Mouse (Mus musculus) limb, embryonic 15.5 days (tissue): ENCODE measurements around the gene En1. TPM values are rescaled to one million over a fixed set of nuclear protein-coding genes. Genes with fewer than 3 reads are reported as not detected.

Source experiments
- ATAC-seq: fragments of 200-750 bp; cut with Nextera tagmentation; 2 replicates; pipeline ENCODE4 v1.8.0; 2017; ENCODE audit warnings: low read depth, moderate TSS enrichment; ENCODE audit not compliant: insufficient number of reproducible peaks, low FRiP score, low TSS enrichment
- H3K27ac ChIP-seq: fragments of 300-500 bp; sonication (generic); 2 replicates; pipeline ENCODE4 v1.5.1; 2015; ENCODE audit warnings: moderate library complexity, mild to moderate bottlenecking, inconsistent platforms
- H3K27me3 ChIP-seq: fragments of 300-500 bp; sonication (generic); 2 replicates; pipeline ENCODE4 v1.6.1; 2015; ENCODE audit warnings: inconsistent platforms
- H3K36me3 ChIP-seq: fragments of 300-500 bp; sonication (generic); 2 replicates; pipeline ENCODE4 v1.6.1; 2015; ENCODE audit warnings: inconsistent platforms
- H3K4me1 ChIP-seq: fragments of 300-500 bp; sonication (generic); 2 replicates; pipeline ENCODE4 v1.6.1; 2015; ENCODE audit warnings: inconsistent platforms
- H3K4me2 ChIP-seq: fragments of 300-500 bp; sonication (generic); 2 replicates; pipeline ENCODE4 v1.6.1; 2015; ENCODE audit warnings: mild to moderate bottlenecking, inconsistent platforms
- H3K4me3 ChIP-seq: fragments of 300-500 bp; sonication (generic); 2 replicates; pipeline ENCODE4 v1.5.1; 2015; ENCODE audit warnings: mild to moderate bottlenecking, inconsistent platforms
- H3K9ac ChIP-seq: fragments of 300-500 bp; sonication (generic); 2 replicates; pipeline ENCODE4 v1.6.1; 2015; ENCODE audit warnings: inconsistent platforms
- H3K9me3 ChIP-seq: fragments of 300-500 bp; sonication (generic); 2 replicates; pipeline ENCODE4 v1.6.1; 2016; ENCODE audit warnings: inconsistent platforms
- WGBS: fragments of 180-500 bp; shearing (Covaris S2); methylation state at CpG from one replicate; pipeline ENCODE4 v1.1.7; 2015; 5-methylcytosine and 5-hydroxymethylcytosine counted together
- polyA plus RNA-seq: library from polyadenylated mRNA; unstranded; fragments of >200 nt; fragmentation: Nextera tagmentation; extraction: Ambion mirVana; gene quantifications from 2 replicates; pipeline ENCODE4 v1.2.1, GENCODE M21; 2015

The En1 gene
- polyA plus RNA-seq, 1 experiment from 2014 or later, result 4.5 TPM

GRCm38 (mm10) chr1:120651997-120652396 lies 49.8 kb downstream of the En1 start:
- Histone ChIP-seq H3K9me3 (no peaks in the 10 kb centered on the region), H3K4me2 (no peak overlapping the region), H3K4me1 (0 out of 2 replicates have a peak, but pooled peaks cover 4% of the 10 kb centered on the region), H3K4me3 (no peak overlapping the region), H3K27ac (no peak overlapping the region), H3K36me3 (no peaks in the 10 kb centered on the region), H3K9ac (no peak overlapping the region), H3K27me3 (peaks cover 4% of the 10 kb centered on the region; the same call in 1 of the 2 replicates)
- ATAC-seq, result no peak
- 50% methylated on average over 5 of the region's 5 CpGs for WGBS

- Histone ChIP-seq H3K36me3 (no peaks in the 10 kb centered on the region), H3K9me3 (no peaks in the 10 kb centered on the region), H3K4me2 (no peak overlapping the region), H3K4me3 (no peak overlapping the region), H3K9ac (no peak overlapping the region), H3K27me3 (peaks cover 10% of the 10 kb centered on the region; the same call in 1 of the 2 replicates), H3K27ac (no peak overlapping the region), H3K4me1 (peaks cover 9% of the 10 kb centered on the region; the same call in 1 of the 2 replicates)
- 44% methylated on average over 7 of the region's 7 CpGs for WGBS
- ATAC-seq, result no peak
Measured at GRCm38 (mm10) chr1:120654950-120655396, 52.8 kb downstream of the En1 start.

Other genes with a start within 250 kb of the En1 start
- gene Marco, start 97.4 kb upstream of the En1 start, polyA plus RNA-seq, result 0.35 and 0.40 TPM in 2 replicates